Mouse (Mus musculus) c-Kit-positive CD71-positive TER-119-negative erythroid progenitor cells, embryonic 14.5 days (primary cell): ENCODE measurements around the gene 4930407I10Rik.
A peak's percentile ranks its signal among the peaks of the same experiment; 100 is the strongest.

ENCODE experiments used
- DNase-seq: peaks from one replicate; pipeline ENCODE4 v3.0.0-alpha.2; 2013; ENCODE audit warnings: low read depth

The 4930407I10Rik gene

GRCm38 (mm10) chr15:82052544-82052943 lies 6.4 kb upstream of the 4930407I10Rik start:
- no peak for DNase-seq

- no peak for DNase-seq
Observed at GRCm38 (mm10) chr15:82063909-82064308, 5.0 kb downstream of the 4930407I10Rik start.

GRCm38 (mm10) chr15:82065511-82065910 lies 6.6 kb downstream of the 4930407I10Rik start:
- DNase-seq: peak; percentile 62

GRCm38 (mm10) chr15:82069898-82070297 lies 10.9 kb downstream of the 4930407I10Rik start, which contains the start of gene Mei1:
Gene Mei1, plus strand, starts transcription at chr15:82069996.
- no peak for DNase-seq

- no peak for DNase-seq
Observed at GRCm38 (mm10) chr15:82071816-82072469, 13.0 kb downstream of the 4930407I10Rik start.

GRCm38 (mm10) chr15:82073490-82073889 lies 14.5 kb downstream of the 4930407I10Rik start:
- DNase-seq: no peak

- DNase-seq: no peak
Observed at GRCm38 (mm10) chr15:82079883-82080282, 20.9 kb downstream of the 4930407I10Rik start.

- DNase-seq: no peak
Observed at GRCm38 (mm10) chr15:82081161-82081560, 22.2 kb downstream of the 4930407I10Rik start.

- no peak for DNase-seq
Observed at GRCm38 (mm10) chr15:82085606-82086005, 26.7 kb downstream of the 4930407I10Rik start.

- DNase-seq: no peak
Observed at GRCm38 (mm10) chr15:82086131-82086530, 27.2 kb downstream of the 4930407I10Rik start.

- DNase-seq: no peak
Observed at GRCm38 (mm10) chr15:82087266-82087665, 28.3 kb downstream of the 4930407I10Rik start.

GRCm38 (mm10) chr15:82091061-82091460 lies 32.1 kb downstream of the 4930407I10Rik start:
- DNase-seq: no peak

GRCm38 (mm10) chr15:82106953-82107555 lies 48.1 kb downstream of the 4930407I10Rik start:
- peak; percentile 48 for DNase-seq
